Mouse (Mus musculus): ENCODE results near the gene Glyat. TPM values are rescaled to one million over a fixed set of nuclear protein-coding genes. Genes with fewer than 3 reads are reported as not detected.

The Glyat gene
- polyA plus RNA-seq (2012; rRNA removed; ENCODE audit: low replicate concordance), result not detected in 2 replicates

DNA sequence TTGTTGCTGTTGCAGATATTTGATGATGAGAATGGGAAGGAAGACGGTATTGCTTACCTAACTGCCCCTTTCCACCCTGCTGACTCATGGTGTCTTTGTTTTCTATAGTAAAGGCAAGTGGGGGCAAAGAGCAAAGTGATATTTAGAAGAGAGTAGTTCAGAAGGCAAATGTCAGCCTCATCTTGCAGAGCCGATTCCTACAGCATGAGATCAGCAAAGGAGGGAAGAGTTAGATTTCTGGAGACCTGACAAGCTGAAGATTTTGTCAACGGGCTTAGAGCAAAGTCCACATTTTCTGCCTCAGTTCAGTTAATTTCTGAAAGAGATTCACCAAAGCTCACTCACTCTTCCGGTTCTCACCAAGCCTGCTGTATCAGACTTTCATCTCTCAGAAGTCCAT lies at the start of gene Glyat:
TSS of gene Glyat (plus strand) at position 133 of the 400 bp plus-strand sequence.

DNA sequence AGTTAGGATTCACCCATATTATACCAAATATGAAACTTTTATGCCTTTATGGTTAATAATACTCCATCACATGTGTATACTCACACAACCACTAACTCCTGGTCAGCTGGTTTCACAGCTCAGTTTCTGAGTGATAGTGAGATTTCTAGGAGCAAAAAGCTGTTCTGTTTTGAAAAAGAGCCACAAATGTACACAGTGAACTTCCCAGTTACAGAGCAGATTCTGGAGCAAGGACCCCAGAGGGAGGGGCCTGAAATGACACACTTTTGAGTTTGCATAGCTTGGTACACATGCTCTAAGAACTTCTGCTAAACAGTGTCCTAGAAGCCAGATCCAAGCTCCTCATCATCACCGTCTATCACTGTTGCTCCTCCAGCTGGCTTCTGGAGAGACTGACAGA lies 33.4 kb upstream of the Glyat start, which contains the start of gene Gm4952:
TSS of gene Gm4952 (plus strand) at position 301 of the 400 bp plus-strand sequence.

DNA sequence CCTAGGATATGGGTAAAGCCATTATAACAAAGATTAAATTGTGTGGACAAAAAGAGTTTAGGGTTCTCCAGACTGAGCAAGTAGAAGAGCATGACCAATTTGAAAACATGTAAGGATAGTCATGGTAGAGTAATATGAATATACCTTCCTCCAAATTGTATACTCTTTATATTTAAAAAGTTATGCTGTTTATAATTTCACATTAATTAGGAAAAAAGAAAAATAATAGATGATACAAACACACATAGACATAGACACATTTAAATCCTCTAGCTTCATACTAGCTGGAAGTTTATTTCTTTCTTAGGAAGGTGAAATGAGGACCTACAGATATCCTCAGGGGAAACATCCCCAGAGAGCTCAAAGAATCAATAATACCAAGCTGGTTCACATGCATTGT lies 37.0 kb downstream of the Glyat start, which contains the start of gene Olfr1442:
TSS of gene Olfr1442 (plus strand) at position 301 of the 400 bp plus-strand sequence.

DNA sequence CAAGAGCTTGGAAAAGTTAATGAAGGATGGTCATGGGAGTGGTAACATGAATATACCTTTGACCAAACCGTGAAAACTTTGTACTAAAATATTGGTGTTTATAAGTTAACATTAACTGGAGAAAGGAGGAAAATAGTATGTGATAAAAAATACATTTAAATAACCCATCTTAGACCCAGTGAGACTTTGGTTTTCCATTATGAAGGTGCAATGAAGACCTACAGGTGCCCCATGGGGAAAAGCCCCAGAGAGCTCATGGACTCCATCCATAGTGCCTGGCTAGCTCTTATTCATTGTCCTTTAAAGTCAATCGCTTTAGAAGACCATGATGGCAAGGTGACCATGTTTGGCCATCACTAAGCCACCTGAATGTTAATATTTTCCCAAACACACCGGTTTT lies 44.7 kb downstream of the Glyat start, which contains the start of gene Olfr1443:
TSS of gene Olfr1443 (plus strand) at position 301 of the 400 bp plus-strand sequence.

DNA sequence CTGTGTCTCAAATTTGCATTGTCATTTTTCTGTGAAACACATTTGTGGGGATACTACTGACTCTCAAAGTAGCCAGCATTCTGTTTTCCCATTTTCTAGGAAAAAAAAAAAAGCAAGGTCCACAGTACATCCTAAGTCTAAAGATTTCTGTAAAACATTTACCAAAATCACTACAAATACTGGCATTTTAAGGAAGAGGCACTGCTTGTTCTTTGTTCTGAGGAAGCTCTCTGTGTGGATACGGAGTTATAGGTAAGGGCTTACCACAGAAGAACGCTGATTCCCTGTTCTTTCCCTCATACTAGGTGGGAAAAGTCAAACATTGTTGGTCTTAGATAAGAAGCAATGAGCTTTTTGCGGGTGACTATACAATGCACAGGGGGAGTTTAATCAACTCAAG lies 62.5 kb downstream of the Glyat start, which contains the start of gene Keg1:
TSS of gene Keg1 (plus strand) at position 197 of the 400 bp plus-strand sequence.

Other genes starting within 250 kb of the Glyat start
- not detected in 2 replicates for gene Olfr1440, start 246.0 kb upstream of the Glyat start, polyA plus RNA-seq (2012; rRNA removed; ENCODE audit: low replicate concordance)
- gene Olfr1441, start 215.9 kb upstream of the Glyat start, polyA plus RNA-seq (2012; rRNA removed; ENCODE audit: low replicate concordance), result not detected in 2 replicates
- not detected in 2 replicates for gene Pfpl, start 205.4 kb upstream of the Glyat start, polyA plus RNA-seq (2012; rRNA removed; ENCODE audit: low replicate concordance)
- gene Mpeg1, start 172.5 kb upstream of the Glyat start, polyA plus RNA-seq (2012; rRNA removed; ENCODE audit: low replicate concordance), result 9.0 and 31.8 TPM in 2 replicates
- gene Dtx4, start 131.9 kb upstream of the Glyat start, polyA plus RNA-seq (2012; rRNA removed; ENCODE audit: low replicate concordance), result 28.3 and 35.4 TPM in 2 replicates
- gene Fam111a, start 87.6 kb upstream of the Glyat start, polyA plus RNA-seq (2012; rRNA removed; ENCODE audit: low replicate concordance), result 2.7 and 4.5 TPM in 2 replicates
- gene Gm4952, start 33.3 kb upstream of the Glyat start, polyA plus RNA-seq (2012; rRNA removed; ENCODE audit: low replicate concordance), result 0.06 TPM in 1 of 2 replicates, not detected in the other
- not detected in 2 replicates for gene Olfr1442, start 37.1 kb downstream of the Glyat start, polyA plus RNA-seq (2012; rRNA removed; ENCODE audit: low replicate concordance)
- not detected in 2 replicates for gene Olfr1443, start 44.8 kb downstream of the Glyat start, polyA plus RNA-seq (2012; rRNA removed; ENCODE audit: low replicate concordance)
- gene Keg1, start 62.5 kb downstream of the Glyat start, polyA plus RNA-seq (2012; rRNA removed; ENCODE audit: low replicate concordance), result not detected in 2 replicates
- gene Cntf, start 132.3 kb downstream of the Glyat start, polyA plus RNA-seq (2012; rRNA removed; ENCODE audit: low replicate concordance), result 0.66 and 0.76 TPM in 2 replicates
- gene Zfp91, start 162.8 kb downstream of the Glyat start, polyA plus RNA-seq (2012; rRNA removed; ENCODE audit: low replicate concordance), result 19.6 and 23.0 TPM in 2 replicates
- gene Lpxn, start 162.9 kb downstream of the Glyat start, polyA plus RNA-seq (2012; rRNA removed; ENCODE audit: low replicate concordance), result 7.1 and 8.0 TPM in 2 replicates
- not detected in 2 replicates for gene Gm5244, start 213.4 kb downstream of the Glyat start, polyA plus RNA-seq (2012; rRNA removed; ENCODE audit: low replicate concordance)
- not detected in 2 replicates for gene Olfr1444, start 224.0 kb downstream of the Glyat start, polyA plus RNA-seq (2012; rRNA removed; ENCODE audit: low replicate concordance)